ENCODE assay signal across 17 mouse cellular contexts in the genomic region with DNA sequence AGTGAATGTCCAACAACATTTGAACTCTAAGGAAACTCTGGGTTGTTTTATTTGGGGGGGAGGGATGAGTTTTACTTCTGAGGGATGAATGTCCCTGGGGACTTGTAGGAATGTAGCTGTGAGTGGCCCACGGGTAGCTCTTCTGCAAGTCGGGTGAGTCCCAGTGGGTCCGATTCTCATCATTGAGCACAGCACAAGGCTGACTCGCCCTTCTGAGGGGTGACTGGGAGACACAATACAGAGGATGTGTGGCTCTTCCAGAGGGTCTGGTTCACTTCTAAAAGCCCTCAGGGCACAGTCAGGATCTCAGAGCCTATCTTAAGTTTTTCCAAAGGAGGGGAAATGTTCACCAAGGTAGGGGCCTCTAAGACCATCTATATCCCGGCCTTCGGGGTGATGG.
"Had no signal": no experiment of that assay in that cellular context is flagged by ENCODE, and none has a peak within 500 bp of the region (broad histone marks: within the 10 kb centered on the region; RNA-seq: fewer than 3 reads in every experiment).

No protein-coding gene starts in this region.

- H3K9me3 ChIP-seq: kidney, embryonic 15.5 days; lung, embryonic 15.5 days; midbrain, embryonic 15.5 days; neural tube, embryonic 13.5 days had no signal

- H3K27me3 ChIP-seq: kidney, embryonic 15.5 days; lung, embryonic 15.5 days; megakaryocyte, embryonic 14.5 days; neural tube, embryonic 13.5 days had no signal

- H3K4me1 ChIP-seq: kidney, embryonic 15.5 days; lung, embryonic 15.5 days; megakaryocyte, embryonic 14.5 days; midbrain, embryonic 15.5 days; neural tube, embryonic 13.5 days had no signal

- H3K36me3 ChIP-seq: kidney, embryonic 15.5 days; lung, embryonic 15.5 days; midbrain, embryonic 15.5 days; neural tube, embryonic 13.5 days had no signal

- H3K9ac ChIP-seq: kidney, embryonic 15.5 days; liver, embryonic 14.5 days; lung, embryonic 15.5 days; midbrain, embryonic 15.5 days; neural tube, embryonic 13.5 days had no signal

- H3K4me3 ChIP-seq: kidney, embryonic 15.5 days; lung, embryonic 15.5 days; megakaryocyte, embryonic 14.5 days; midbrain, embryonic 15.5 days; neural tube, embryonic 13.5 days had no signal

- ATAC-seq: midbrain, embryonic 15.5 days had no signal

- DNase-seq: kidney, adult 11 months; kidney, adult 8-10 months; kidney, postnatal 10 days; kidney, postnatal 36 days; left cerebral cortex, postnatal 4 days; lung, adult 18-20 months; lung, postnatal 10 days; lung, postnatal 36 days; thymus, adult 18-20 months; thymus, postnatal 36 days had no signal

- H3K27ac ChIP-seq: kidney, embryonic 15.5 days; liver, embryonic 14.5 days; lung, embryonic 15.5 days; midbrain, embryonic 15.5 days; neural tube, embryonic 13.5 days had no signal

- H3K4me2 ChIP-seq: kidney, embryonic 15.5 days; lung, embryonic 15.5 days; midbrain, embryonic 11.5 days; midbrain, embryonic 15.5 days; neural tube, embryonic 13.5 days had no signal
